ENCODE assay signal across 7 mouse cellular contexts in genomic region chr1:55027253-55027801, GRCm38 (mm10). TPM values are rescaled to one million over a fixed set of nuclear protein-coding genes. Genes with fewer than 3 reads are reported as not detected.
DNase-seq lines count a peak whose midpoint lies in the region; ATAC-seq and TF ChIP-seq lines count a peak whose summit lies in the region.

Gene Sf3b1, minus strand, starts transcription at chr1:55027481.

- H3K9ac ChIP-seq in intestine, postnatal 0 days (ENCODE audit: low read depth, low read length), result peak within 1 kb of the TSS; percentile 98
- H3K9ac ChIP-seq in midbrain, embryonic 12.5 days (replicated peaks), result peak within 1 kb of the TSS; percentile 97

- H3K4me3 ChIP-seq in embryonic facial prominence, embryonic 10.5 days, result peak within 1 kb of the TSS; percentile 86
- H3K4me3 ChIP-seq in intestine, postnatal 0 days (ENCODE audit: low read depth, low read length), result peak within 1 kb of the TSS; percentile 94
- peak within 1 kb of the TSS; percentile 83 for H3K4me3 ChIP-seq in midbrain, embryonic 12.5 days
- H3K4me3 ChIP-seq in small intestine, adult 2 months (ENCODE audit: low read depth, low read length), result peak within 1 kb of the TSS; percentile 94

- intact Hi-C loops in left cerebral cortex, postnatal 4 days (cut with DNase I), result no loop called here

- peak; percentile 92 for TF ChIP-seq POLR2A in small intestine, adult 2 months (IDR thresholded peaks at IDR 0.05; ENCODE audit: low read depth, low read length)

- H3K36me3 ChIP-seq in embryonic facial prominence, embryonic 10.5 days (replicated peaks), result peaks cover 30% of the 10 kb centered on the region
- H3K36me3 ChIP-seq in intestine, postnatal 0 days (ENCODE audit: control insufficient read depth, insufficient read depth), result no peaks in the 10 kb centered on the region
- H3K36me3 ChIP-seq in midbrain, embryonic 12.5 days, result no peaks in the 10 kb centered on the region
- H3K36me3 ChIP-seq in small intestine, adult 2 months (ENCODE audit: control insufficient read depth, insufficient read depth, low read length), result 0 out of 2 replicates have a peak, but pooled peaks cover 2% of the 10 kb centered on the region

- peaks cover 6% of the 10 kb centered on the region for H3K4me1 ChIP-seq in embryonic facial prominence, embryonic 10.5 days
- H3K4me1 ChIP-seq in intestine, postnatal 0 days (replicated peaks; ENCODE audit: control insufficient read depth, insufficient read depth, low read length), result 0 out of 2 replicates have a peak, but pooled peaks cover 2% of the 10 kb centered on the region
- peaks cover 9% of the 10 kb centered on the region for H3K4me1 ChIP-seq in midbrain, embryonic 12.5 days
- peaks cover 7% of the 10 kb centered on the region; the same call in 1 of the 2 replicates for H3K4me1 ChIP-seq in small intestine, adult 2 months (ENCODE audit: control insufficient read depth, insufficient read depth, insufficient read length, low read length)

- DNase-seq in adrenal gland, postnatal 10 days, result peak; percentile 97
- peak; percentile 98 for DNase-seq in embryonic facial prominence, embryonic 10.5 days (ENCODE audit: low spot score)
- DNase-seq in gonadal fat pad, adult 2 months (ENCODE audit: low read depth), result peak; percentile 70
- peak; percentile 98 for DNase-seq in left cerebral cortex, postnatal 4 days

- ATAC-seq in intestine, postnatal 0 days, result peak; percentile 98
- peak; percentile 99 for ATAC-seq in midbrain, embryonic 12.5 days (ENCODE audit: low FRiP score, low read depth)

- H3K4me2 ChIP-seq in intestine, postnatal 0 days (replicated peaks; ENCODE audit: low read depth), result peak within 1 kb of the TSS; percentile 70
- H3K4me2 ChIP-seq in midbrain, embryonic 12.5 days (replicated peaks), result peak within 1 kb of the TSS; percentile 85

- 2% methylated on average over 46 of the region's 46 CpGs for WGBS in embryonic facial prominence, embryonic 10.5 days
- 1% methylated on average over 46 of the region's 46 CpGs for WGBS in intestine, postnatal 0 days
- 2% methylated on average over 46 of the region's 46 CpGs for WGBS in midbrain, embryonic 12.5 days
- 1% methylated on average over 46 of the region's 46 CpGs for WGBS in small intestine, adult 2 months

- H3K9me3 ChIP-seq in embryonic facial prominence, embryonic 10.5 days, result 0 out of 2 replicates have a peak, but pooled peaks cover 2% of the 10 kb centered on the region
- H3K9me3 ChIP-seq in intestine, postnatal 0 days (ENCODE audit: control insufficient read depth), result no peaks in the 10 kb centered on the region
- no peaks in the 10 kb centered on the region for H3K9me3 ChIP-seq in midbrain, embryonic 12.5 days

- no peaks in the 10 kb centered on the region for H3K27me3 ChIP-seq in embryonic facial prominence, embryonic 10.5 days (replicated peaks; ENCODE audit: low read depth, poor library complexity, severe bottlenecking)
- H3K27me3 ChIP-seq in intestine, postnatal 0 days (replicated peaks; ENCODE audit: control insufficient read depth, insufficient read depth, low read length), result no peaks in the 10 kb centered on the region
- no peaks in the 10 kb centered on the region for H3K27me3 ChIP-seq in midbrain, embryonic 12.5 days
- H3K27me3 ChIP-seq in small intestine, adult 2 months (ENCODE audit: control insufficient read depth, insufficient read depth, low read length), result no peaks in the 10 kb centered on the region

- TF ChIP-seq CTCF in intestine, postnatal 0 days (IDR thresholded peaks at IDR 0.05; ENCODE audit: low read depth), result no peak
- no peak for TF ChIP-seq CTCF in small intestine, adult 2 months (IDR thresholded peaks at IDR 0.05; ENCODE audit: extremely low read depth, insufficient read length, insufficient replicate concordance, low read depth, low read length)

- H3K27ac ChIP-seq in embryonic facial prominence, embryonic 10.5 days (replicated peaks), result peak within 1 kb of the TSS; percentile 98
- H3K27ac ChIP-seq in intestine, postnatal 0 days (ENCODE audit: low read depth, low read length), result peak within 1 kb of the TSS; percentile 96
- H3K27ac ChIP-seq in midbrain, embryonic 12.5 days (replicated peaks), result peak within 1 kb of the TSS; percentile 90
- H3K27ac ChIP-seq in small intestine, adult 2 months (ENCODE audit: insufficient read depth, low read depth, low read length), result peak within 1 kb of the TSS; percentile 94

RNA-seq across cellular contexts. Expression of gene Sf3b1, which starts in this region (rescaled TPM):
- 100 to 1,000 TPM; 117 to 148 TPM for total RNA-seq in adrenal gland, postnatal 10 days (2021)
- polyA plus RNA-seq in embryonic facial prominence, embryonic 10.5 days (2016; fragmentation: Nextera tagmentation; extraction: Ambion mirVana), result 281 and 287 TPM in 2 replicates
- polyA plus RNA-seq in gonadal fat pad, adult 2 months (2012; rRNA removed), result 51.0 and 53.3 TPM in 2 replicates
- 146 and 149 TPM in 2 replicates for polyA plus RNA-seq in intestine, postnatal 0 days (2015; fragmentation: Nextera tagmentation; extraction: Ambion mirVana)
- total RNA-seq in left cerebral cortex, postnatal 4 days (2021), result 100 to 1,000 TPM; 190 to 193 TPM
- 344 and 364 TPM in 2 replicates for polyA plus RNA-seq in midbrain, embryonic 12.5 days (2016; fragmentation: Nextera tagmentation; extraction: Ambion mirVana)
- polyA plus RNA-seq in small intestine, adult 2 months (2012; rRNA removed), result 5.5 and 13.2 TPM in 2 replicates

Comparison
In these comparisons a context has a peak if more than half of its experiments do, and no peak if none do; other contexts are left out.
1. Peak in every context shown above with its lines: DNase-seq, ATAC-seq, H3K4me3 ChIP-seq and H3K27ac ChIP-seq.